Mouse (Mus musculus): ENCODE results near the gene Akain1. TPM values are rescaled to one million over a fixed set of nuclear protein-coding genes. Genes with fewer than 3 reads are reported as not detected.

Gene Akain1
- not detected in 2 replicates for polyA plus RNA-seq (2015; fragmentation: Nextera tagmentation; extraction: Ambion mirVana)

DNA sequence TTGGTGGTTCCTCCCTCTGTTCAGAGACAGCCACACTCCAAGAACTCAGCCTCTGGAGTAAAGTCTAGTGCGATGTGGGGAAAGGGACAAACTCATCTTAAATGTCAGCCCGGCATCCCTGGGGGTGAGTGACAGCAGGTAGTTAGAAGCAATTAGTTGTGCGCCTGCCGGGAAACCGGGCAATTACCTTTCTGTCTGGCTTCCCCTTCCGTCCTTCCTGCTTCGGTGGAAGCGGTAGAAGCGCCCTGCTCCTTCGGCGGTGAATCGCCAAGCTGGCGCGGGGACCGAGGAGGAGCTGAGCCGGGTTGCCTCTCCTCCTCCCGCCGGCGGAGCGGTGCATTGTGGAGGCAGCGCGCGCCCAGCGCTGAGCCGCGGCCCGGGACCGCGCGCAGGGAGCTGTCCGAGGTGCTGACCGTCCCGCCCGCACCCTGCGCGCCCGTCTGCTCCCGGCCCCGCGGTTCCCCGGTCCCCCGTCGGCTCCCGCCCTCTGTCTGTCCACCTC is at the start of gene Akain1:
Gene Akain1, plus strand, starts transcription at position 337 of the 502 bp plus-strand sequence.
- ATAC-seq (ENCODE audit: low FRiP score, low read depth) = peak; percentile 94
- 0% methylated on average over 29 of the region's 44 CpGs for WGBS
- Histone ChIP-seq H3K4me1 (peaks cover 14% of the 10 kb centered on the region), H3K36me3 (no peaks in the 10 kb centered on the region), H3K4me3 (peak within 1 kb of the TSS; percentile 40), H3K27me3 (peaks cover 74% of the 10 kb centered on the region), H3K27ac (no peak within 1 kb of the TSS), H3K9ac (no peak within 1 kb of the TSS), H3K4me2 (replicated peaks) (peak within 1 kb of the TSS; percentile 69), H3K9me3 (no peaks in the 10 kb centered on the region)

DNA sequence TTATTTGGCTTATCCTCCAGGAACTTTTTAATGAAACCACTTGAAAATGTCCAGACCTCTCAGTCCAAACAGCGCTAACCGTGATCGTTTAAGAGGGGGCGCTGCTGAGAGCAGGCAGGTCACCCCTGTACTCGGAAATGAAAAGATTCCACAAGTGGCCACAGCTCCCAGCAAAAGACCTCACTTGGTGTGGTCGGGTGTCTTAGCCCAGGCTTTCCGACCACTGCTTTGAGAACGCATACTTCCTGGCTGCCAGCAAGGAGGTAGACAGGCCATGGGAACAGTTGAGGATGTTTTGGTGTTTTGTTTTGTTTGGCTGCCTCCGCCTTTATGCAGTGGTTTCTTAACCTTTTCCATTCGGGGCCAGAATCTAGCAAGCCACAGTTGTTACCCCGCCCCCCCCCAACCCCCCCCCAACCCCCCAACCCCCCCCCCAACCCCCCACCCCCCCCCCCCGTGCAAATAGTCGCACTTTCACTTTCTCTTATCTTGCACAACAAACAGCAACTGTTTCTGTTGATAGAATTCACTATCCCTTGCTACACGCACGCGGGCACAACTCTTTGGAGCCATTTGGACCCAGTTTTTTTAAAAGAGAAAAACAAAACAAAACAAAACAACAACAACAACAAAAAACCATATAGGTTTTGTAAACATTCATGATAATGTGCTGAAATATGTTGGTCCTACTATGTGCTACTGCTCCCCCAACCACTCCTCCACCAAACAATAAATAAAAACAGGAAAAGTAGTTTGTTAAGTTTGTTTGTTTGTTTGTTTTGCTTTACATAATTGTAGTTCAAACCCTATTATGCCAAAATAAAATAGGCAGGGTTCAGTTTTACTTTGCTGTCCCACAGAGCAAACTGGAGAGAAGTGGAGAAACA is 42.7 kb upstream of the Akain1 start:
- Histone ChIP-seq H3K4me1 (no peaks in the 10 kb centered on the region), H3K9me3 (no peaks in the 10 kb centered on the region), H3K4me2 (replicated peaks) (no peak overlapping the region), H3K27me3 (no peaks in the 10 kb centered on the region), H3K4me3 (no peak overlapping the region), H3K9ac (no peak overlapping the region), H3K36me3 (peaks cover 4% of the 10 kb centered on the region), H3K27ac (no peak overlapping the region)
- WGBS = 56% methylated on average over 14 of the region's 16 CpGs
- ATAC-seq (ENCODE audit: low FRiP score, low read depth) = no peak

DNA sequence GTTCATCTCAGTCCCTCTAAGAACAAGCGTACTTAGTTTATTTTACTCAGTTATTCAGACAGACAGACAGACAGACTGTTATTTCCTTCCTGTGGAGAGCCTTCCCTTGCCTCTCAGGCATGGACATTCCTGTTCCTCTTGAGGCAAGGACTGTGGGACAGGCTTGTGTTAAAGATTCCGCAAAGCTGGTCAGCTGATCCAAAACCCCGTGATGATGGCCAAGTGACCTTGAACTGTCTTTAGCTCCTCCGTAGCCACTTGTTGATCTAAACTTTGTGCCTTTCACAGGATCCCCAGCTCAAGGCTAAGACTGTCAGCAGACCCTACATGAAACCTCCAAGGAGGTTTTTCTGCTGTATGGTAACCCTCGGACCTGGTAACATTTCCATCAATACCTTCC is 42.0 kb upstream of the Akain1 start:
- H3K36me3 ChIP-seq = no peaks in the 10 kb centered on the region
- H3K4me3 ChIP-seq = no peak overlapping the region
- no peak for ATAC-seq (ENCODE audit: low FRiP score, low read depth)
- H3K27me3 ChIP-seq = no peaks in the 10 kb centered on the region
- H3K4me2 ChIP-seq (replicated peaks) = no peak overlapping the region
- no peak overlapping the region for H3K27ac ChIP-seq
- 78% methylated on average over 5 of the region's 5 CpGs for WGBS
- H3K9ac ChIP-seq = no peak overlapping the region
- no peaks in the 10 kb centered on the region for H3K4me1 ChIP-seq
- no peaks in the 10 kb centered on the region for H3K9me3 ChIP-seq

DNA sequence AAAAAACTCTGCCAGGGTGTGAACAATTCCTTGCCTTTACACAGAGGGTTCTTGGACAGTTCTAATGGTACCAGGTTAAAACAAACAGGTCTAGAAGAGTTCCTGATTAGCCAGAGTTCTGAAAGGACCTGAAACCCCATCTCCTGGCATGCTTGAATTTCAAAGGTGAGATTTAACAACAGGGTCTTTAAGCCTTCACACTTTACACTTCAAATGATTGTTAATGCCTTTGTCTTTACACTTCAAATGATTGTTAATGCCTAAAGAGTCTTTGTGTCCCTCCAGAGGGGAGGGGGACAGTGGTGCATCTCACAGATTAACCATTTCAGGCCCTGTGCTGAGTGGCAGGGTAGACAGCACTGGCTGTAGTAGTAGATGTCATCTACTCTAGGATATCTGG is 41.0 kb upstream of the Akain1 start:
- Histone ChIP-seq H3K4me3 (no peak overlapping the region), H3K4me1 (no peaks in the 10 kb centered on the region), H3K27ac (no peak overlapping the region), H3K9me3 (no peaks in the 10 kb centered on the region), H3K27me3 (no peaks in the 10 kb centered on the region), H3K9ac (no peak overlapping the region), H3K36me3 (no peaks in the 10 kb centered on the region), H3K4me2 (replicated peaks) (no peak overlapping the region)
- ATAC-seq (ENCODE audit: low FRiP score, low read depth) = no peak

DNA sequence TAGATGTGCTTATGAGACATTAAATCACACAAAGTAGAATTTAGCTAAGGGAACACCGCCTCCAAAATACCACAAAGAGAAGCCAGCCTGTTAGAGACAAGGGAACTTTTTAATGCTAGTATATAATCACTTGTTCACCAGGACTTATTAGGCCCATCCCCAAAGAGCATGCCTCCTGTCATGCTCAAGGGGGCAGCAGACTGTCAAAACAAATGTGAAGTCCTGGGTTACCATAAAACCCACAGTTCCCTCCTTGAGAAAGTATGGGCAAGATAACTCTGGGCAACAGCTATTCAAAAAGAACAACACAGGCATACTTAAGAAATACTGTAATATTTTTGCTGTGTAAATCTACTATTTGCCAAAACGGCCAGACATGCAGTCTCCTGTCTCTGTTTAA is 38.0 kb upstream of the Akain1 start:
- H3K4me2 ChIP-seq (replicated peaks) = no peak overlapping the region
- 74% methylated on average over 2 of the region's 2 CpGs for WGBS

DNA sequence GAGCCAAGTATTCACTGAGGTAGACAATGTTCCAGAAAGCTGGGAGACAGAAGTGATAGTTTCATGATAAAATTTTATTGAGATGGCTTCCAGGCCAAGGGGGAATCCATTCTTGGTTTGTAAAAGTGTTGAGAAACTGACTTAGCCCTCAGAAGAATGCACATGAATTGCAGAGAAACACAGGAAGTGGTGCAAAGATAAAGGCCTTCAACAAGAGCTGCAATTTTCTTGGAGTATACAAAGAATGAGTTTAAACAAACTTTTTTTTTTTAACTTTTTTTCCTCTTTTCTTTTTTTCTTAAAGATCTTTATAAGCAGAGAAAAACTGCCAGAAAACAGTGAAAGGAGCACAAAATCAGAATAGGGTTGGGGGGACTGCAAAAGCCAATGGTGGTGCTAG is 23.0 kb upstream of the Akain1 start:
- H3K27ac ChIP-seq = no peak overlapping the region
- H3K9ac ChIP-seq = no peak overlapping the region; the same call in 1 of the 2 replicates
- H3K4me2 ChIP-seq (replicated peaks) = peak overlapping the region; percentile 71

More for the DNA sequence above, 38.0 kb upstream of the Akain1 start:
- no peak overlapping the region for H3K4me3 ChIP-seq
- H3K27ac ChIP-seq = no peak overlapping the region
- H3K36me3 ChIP-seq = no peaks in the 10 kb centered on the region
- no peaks in the 10 kb centered on the region for H3K27me3 ChIP-seq
- H3K9ac ChIP-seq = no peak overlapping the region
- H3K9me3 ChIP-seq = no peaks in the 10 kb centered on the region
- H3K4me1 ChIP-seq = no peaks in the 10 kb centered on the region
- no peak for ATAC-seq (ENCODE audit: low FRiP score, low read depth)

DNA sequence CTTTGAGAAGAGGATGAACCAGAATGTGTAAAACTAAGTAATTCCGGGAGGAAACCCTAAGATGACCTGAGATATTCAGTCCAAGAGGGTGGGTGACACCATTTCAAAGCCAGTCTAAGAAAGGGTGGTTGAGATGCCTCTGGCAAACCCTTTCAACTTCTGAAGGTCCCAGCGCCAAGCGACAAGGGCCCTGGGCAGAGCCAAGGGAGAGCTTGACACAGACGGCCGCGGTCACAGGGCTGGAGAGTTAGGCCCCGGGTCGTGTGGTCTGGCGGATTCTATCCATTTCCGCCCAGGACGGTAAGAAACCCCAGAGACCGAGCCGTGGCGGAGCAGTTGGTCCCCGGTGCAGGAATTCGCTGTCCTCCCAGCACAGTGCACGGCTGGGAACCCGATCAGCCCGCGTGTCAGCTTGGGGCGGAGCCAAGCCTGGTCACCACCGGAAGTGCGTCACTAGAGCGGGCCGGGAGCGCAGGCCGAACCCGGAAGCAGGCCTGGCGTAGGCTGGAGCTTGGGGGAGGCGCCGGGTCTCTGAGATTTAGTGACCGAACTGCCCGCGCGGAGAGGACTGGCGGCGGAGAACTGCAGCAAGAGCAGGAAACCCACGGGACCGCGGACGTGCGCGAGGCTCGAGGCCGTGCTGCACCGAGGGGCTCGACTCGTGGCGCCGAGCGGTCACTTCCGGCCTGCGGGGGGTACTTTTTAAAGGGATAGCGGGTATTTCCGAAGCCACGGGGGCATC is 22.0 kb upstream of the Akain1 start:
- ATAC-seq (ENCODE audit: low FRiP score, low read depth) = peak; percentile 98
- Histone ChIP-seq H3K4me2 (replicated peaks) (peak overlapping the region; percentile 71), H3K9me3 (no peaks in the 10 kb centered on the region), H3K4me1 (peaks cover 16% of the 10 kb centered on the region), H3K9ac (peak overlapping the region; percentile 88), H3K27ac (peak overlapping the region; percentile 93), H3K27me3 (no peaks in the 10 kb centered on the region), H3K4me3 (peak overlapping the region; percentile 77), H3K36me3 (no peaks in the 10 kb centered on the region)
- WGBS = under 1% methylated on average over 56 of the region's 56 CpGs

More for the DNA sequence above, 23.0 kb upstream of the Akain1 start:
- Histone ChIP-seq H3K36me3 (no peaks in the 10 kb centered on the region), H3K9me3 (no peaks in the 10 kb centered on the region), H3K27me3 (no peaks in the 10 kb centered on the region), H3K4me1 (peaks cover 16% of the 10 kb centered on the region), H3K4me3 (peak overlapping the region; percentile 77)
- no peak for ATAC-seq (ENCODE audit: low FRiP score, low read depth)

DNA sequence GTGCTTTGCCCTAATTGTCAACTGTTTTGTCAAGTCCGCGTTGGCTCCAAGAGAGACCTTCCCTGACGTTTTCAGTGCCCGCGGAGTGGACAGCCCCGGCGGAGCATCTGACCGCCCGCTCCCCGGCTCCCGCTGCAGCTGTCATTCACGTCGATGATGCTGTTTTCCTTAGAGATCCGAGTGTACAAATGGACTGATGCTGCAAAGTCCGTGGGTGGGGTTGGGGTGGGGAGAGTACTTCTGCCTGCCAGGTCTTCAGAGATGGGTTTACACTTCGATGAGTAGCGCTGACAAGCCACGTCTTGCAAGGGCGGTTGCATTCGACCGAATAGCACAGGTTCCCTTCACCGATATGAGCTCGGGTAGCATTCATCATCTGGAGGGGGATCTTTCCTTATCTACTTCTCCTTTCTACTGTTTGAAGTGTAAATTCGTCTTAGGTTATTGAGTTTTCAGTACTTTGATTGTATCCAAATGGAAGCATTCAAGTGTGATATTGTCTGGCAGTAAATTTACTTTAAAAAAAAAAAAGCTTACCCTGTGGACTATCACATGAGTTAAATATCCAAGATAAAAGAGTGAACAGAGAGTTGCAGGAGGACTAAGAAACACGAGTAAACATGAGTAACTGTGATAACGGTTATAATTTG is 21.3 kb upstream of the Akain1 start:
- WGBS = 3% methylated on average over 26 of the region's 26 CpGs

DNA sequence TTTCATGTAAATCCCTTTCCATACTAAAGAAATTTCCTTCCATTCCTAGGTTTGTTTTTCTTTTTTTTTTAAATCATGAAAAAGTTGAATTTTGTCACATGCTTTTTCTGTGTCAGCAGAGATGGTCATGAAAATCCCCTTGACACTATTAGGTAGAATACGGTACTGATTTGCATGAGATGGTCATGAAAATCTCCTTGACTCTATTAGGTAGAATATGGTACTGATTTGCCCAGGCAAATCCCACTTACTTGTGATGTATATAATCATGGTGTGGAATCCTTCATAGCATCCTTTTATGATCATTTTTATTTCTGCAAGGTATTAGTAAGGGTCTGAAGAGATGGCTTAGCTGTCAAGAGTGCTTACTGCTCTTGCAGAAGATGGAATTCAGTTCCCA is 17.5 kb upstream of the Akain1 start:
- H3K4me3 ChIP-seq = no peak overlapping the region
- H3K27me3 ChIP-seq = no peaks in the 10 kb centered on the region
- H3K4me1 ChIP-seq = peaks cover 8% of the 10 kb centered on the region
- H3K9me3 ChIP-seq = no peaks in the 10 kb centered on the region
- no peak overlapping the region for H3K4me2 ChIP-seq (replicated peaks)
- no peak overlapping the region for H3K27ac ChIP-seq
- WGBS = 2% methylated on average over 1 of the region's 1 CpGs
- no peak overlapping the region for H3K9ac ChIP-seq
- ATAC-seq (ENCODE audit: low FRiP score, low read depth) = no peak
- no peaks in the 10 kb centered on the region for H3K36me3 ChIP-seq

More for the DNA sequence above, 21.3 kb upstream of the Akain1 start:
- peak overlapping the region; percentile 77 for H3K4me3 ChIP-seq
- peak overlapping the region; percentile 93; the same call in 1 of the 2 replicates for H3K27ac ChIP-seq
- H3K36me3 ChIP-seq = no peaks in the 10 kb centered on the region
- H3K4me2 ChIP-seq (replicated peaks) = peak overlapping the region; percentile 71
- peak; percentile 43 for ATAC-seq (ENCODE audit: low FRiP score, low read depth)
- peak overlapping the region; percentile 88 for H3K9ac ChIP-seq
- no peaks in the 10 kb centered on the region for H3K27me3 ChIP-seq
- H3K4me1 ChIP-seq = peaks cover 16% of the 10 kb centered on the region
- no peaks in the 10 kb centered on the region for H3K9me3 ChIP-seq

DNA sequence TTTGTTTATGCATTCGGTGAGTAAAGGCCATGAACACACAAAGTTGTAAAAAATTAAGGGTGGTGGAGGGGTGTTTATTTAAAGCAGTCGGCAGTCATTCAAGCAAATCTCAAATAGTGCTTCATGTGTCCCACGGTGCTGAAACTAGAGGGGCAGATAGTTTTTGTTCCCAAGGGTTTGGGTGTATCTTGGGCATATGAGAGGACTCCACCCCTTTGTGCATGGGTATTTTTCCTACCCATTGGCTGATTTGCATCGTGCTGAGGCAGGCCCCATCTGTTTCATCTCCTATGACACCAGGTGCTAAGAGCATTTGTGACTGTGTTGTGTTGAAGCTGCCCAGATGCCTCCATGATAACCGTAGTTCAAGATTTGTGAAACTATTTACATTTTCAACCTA is 1.3 kb upstream of the Akain1 start:
- H3K36me3 ChIP-seq = no peaks in the 10 kb centered on the region
- H3K27ac ChIP-seq = no peak overlapping the region
- H3K9me3 ChIP-seq = no peaks in the 10 kb centered on the region
- peaks cover 65% of the 10 kb centered on the region for H3K27me3 ChIP-seq
- no peak overlapping the region for H3K4me2 ChIP-seq (replicated peaks)
- no peak for ATAC-seq (ENCODE audit: low FRiP score, low read depth)
- H3K9ac ChIP-seq = no peak overlapping the region
- peaks cover 14% of the 10 kb centered on the region for H3K4me1 ChIP-seq
- WGBS = 68% methylated on average over 5 of the region's 5 CpGs
- H3K4me3 ChIP-seq = no peak overlapping the region

DNA sequence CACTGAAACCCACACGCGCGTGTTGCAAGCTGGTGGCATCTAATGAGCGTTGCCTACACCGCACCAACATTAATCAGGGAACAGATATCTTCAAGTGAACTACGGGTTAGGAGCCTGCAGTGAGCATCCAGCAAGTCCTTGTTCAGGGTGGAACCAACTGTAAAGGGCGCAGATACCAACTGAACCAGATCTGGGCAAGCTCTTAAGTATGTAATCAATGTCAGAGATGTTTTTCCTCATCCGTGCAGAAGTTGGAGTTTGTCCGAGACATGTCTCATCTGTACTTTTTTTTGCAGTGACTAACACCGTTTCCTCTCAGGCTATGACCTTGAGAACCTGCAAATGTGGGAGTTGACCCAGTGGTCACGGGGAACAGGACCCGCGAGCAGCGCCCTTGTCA is 640 bp upstream of the Akain1 start:
- no peaks in the 10 kb centered on the region for H3K36me3 ChIP-seq
- H3K9me3 ChIP-seq = no peaks in the 10 kb centered on the region
- H3K27ac ChIP-seq = no peak overlapping the region
- peak overlapping the region; percentile 40 for H3K4me3 ChIP-seq
- peaks cover 68% of the 10 kb centered on the region for H3K27me3 ChIP-seq
- WGBS = 36% methylated on average over 14 of the region's 14 CpGs
- peak overlapping the region; percentile 69 for H3K4me2 ChIP-seq (replicated peaks)
- H3K9ac ChIP-seq = no peak overlapping the region
- no peak for ATAC-seq (ENCODE audit: low FRiP score, low read depth)
- H3K4me1 ChIP-seq = peaks cover 14% of the 10 kb centered on the region
